Mouse (Mus musculus): ENCODE results near the gene Th.

DNA sequence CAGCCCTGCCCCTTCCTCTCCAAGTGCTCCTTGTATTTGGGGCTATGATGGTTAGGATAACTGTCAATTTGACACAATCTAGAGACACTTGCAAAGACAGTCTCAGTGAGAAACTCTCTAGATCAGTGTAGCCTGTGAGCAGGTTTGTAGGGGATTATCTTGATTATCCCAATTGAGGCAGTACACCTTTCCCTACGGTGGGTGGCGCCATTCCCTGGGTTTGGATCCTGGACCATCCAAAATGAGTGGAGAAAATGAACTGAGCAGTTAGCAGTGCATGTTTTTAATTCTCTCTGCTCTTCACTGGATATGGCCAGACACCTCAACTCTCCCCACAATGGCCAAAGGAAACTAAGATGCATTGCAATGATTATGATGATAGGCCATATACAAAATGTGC is 21.3 kb downstream of the Th start:
- TF ChIP-seq CTCF (IDR thresholded peaks at IDR 0.05) (no peak; the same call in 1 of the 2 replicates), POLR2A (IDR thresholded peaks at IDR 0.05; ENCODE audit: insufficient read depth, low read depth, low read length) (no peak)
